Mouse (Mus musculus) T-helper 17 cell (primary cell): ENCODE results near the gene Retreg3.
"Not testable (repeated sequence)": the region's sequence is repeated elsewhere in the genome, so short reads cannot be mapped to it uniquely, and the experiment has no call there.

Experiments
- in situ Hi-C, 2 experiments: fragments of 300-600 bp; cut with MboI, MseI; formaldehyde crosslinking; loops; 1 replicate in 1 of 2; 2 replicates in 1 of 2; pipeline ENCODE4 v1.15.1; 2025; ENCODE audit warnings: high pct_unique_total_duplicates in 2 of 2

Gene Retreg3

GRCm38 (mm10) chr11:101149178-101150105 is 29.7 kb upstream of the Retreg3 start:
- in situ Hi-C loops, result no loop called here

- in situ Hi-C loops, result no loop called here
These were observed 29.1 kb upstream of the Retreg3 start for GRCm38 (mm10) chr11:101148751-101149150.

GRCm38 (mm10) chr11:101146377-101146776 is 26.7 kb upstream of the Retreg3 start:
- in situ Hi-C loops, result no loop called here

- in situ Hi-C loops, result no loop called here
These were observed 23.9 kb upstream of the Retreg3 start for GRCm38 (mm10) chr11:101143338-101144225.

- in situ Hi-C loops, result no loop called here
These were observed 22.7 kb upstream of the Retreg3 start for GRCm38 (mm10) chr11:101142215-101142967.

- in situ Hi-C loops, result no loop called here
These were observed 21.4 kb upstream of the Retreg3 start for GRCm38 (mm10) chr11:101141088-101141487.

GRCm38 (mm10) chr11:101140164-101140819 is 20.6 kb upstream of the Retreg3 start:
- in situ Hi-C loops, result no loop called here

GRCm38 (mm10) chr11:101138536-101139181 is 19.0 kb upstream of the Retreg3 start:
- in situ Hi-C loops, result no loop called here

GRCm38 (mm10) chr11:101137000-101137399 is 17.3 kb upstream of the Retreg3 start:
- in situ Hi-C loops, result no loop called here

GRCm38 (mm10) chr11:101134217-101134865 is 14.6 kb upstream of the Retreg3 start:
- in situ Hi-C loops, result no loop called here

- in situ Hi-C loops, result no loop called here
These were observed 13.3 kb upstream of the Retreg3 start for GRCm38 (mm10) chr11:101133037-101133436.

- in situ Hi-C loops, result no loop called here
These were observed 12.0 kb upstream of the Retreg3 start for GRCm38 (mm10) chr11:101131701-101132100.

- in situ Hi-C loops, result no loop called here
These were observed 11.5 kb upstream of the Retreg3 start for GRCm38 (mm10) chr11:101131187-101131586.

- in situ Hi-C loops, result no loop called here
These were observed 10.5 kb upstream of the Retreg3 start for GRCm38 (mm10) chr11:101130056-101130756.

- in situ Hi-C loops, result no loop called here
These were observed 9.4 kb upstream of the Retreg3 start for GRCm38 (mm10) chr11:101128996-101129577.

GRCm38 (mm10) chr11:101127075-101127474 is 7.4 kb upstream of the Retreg3 start:
- in situ Hi-C loops, result no loop called here

GRCm38 (mm10) chr11:101125008-101125407 is 5.3 kb upstream of the Retreg3 start:
- in situ Hi-C loops, result not testable (repeated sequence)

- in situ Hi-C loops, result loop anchor here (5.0 kb wide), 1 partner anchor 38 kb away; no protein-coding TSS in a partner anchor
These were observed 4.8 kb upstream of the Retreg3 start for GRCm38 (mm10) chr11:101124494-101124893.
